Mouse (Mus musculus) erythroblast, embryonic 14.5 days (primary cell): Measurements from ENCODE around the gene Clmp. TPM values are rescaled to one million over a fixed set of nuclear protein-coding genes. Genes with fewer than 3 reads are reported as not detected.

Experiments
- H3K27me3 ChIP-seq: 2 replicates; pipeline ENCODE4 v1.6.1; 2012; ENCODE audit warnings: inconsistent platforms; ENCODE audit not compliant: control insufficient read depth
- H3K36me3 ChIP-seq: 2 replicates; pipeline ENCODE4 v1.6.1; 2012; ENCODE audit warnings: mild to moderate bottlenecking, inconsistent platforms; ENCODE audit not compliant: control insufficient read depth
- H3K4me1 ChIP-seq: 2 replicates; pipeline ENCODE4 v1.6.1; 2012; ENCODE audit warnings: inconsistent platforms; ENCODE audit not compliant: control insufficient read depth
- H3K4me3 ChIP-seq: replicated peaks from 2 replicates; pipeline ENCODE3; 2012; ENCODE audit warnings: moderate library complexity, mild to moderate bottlenecking, inconsistent platforms
- H3K9me3 ChIP-seq: 2 replicates; pipeline ENCODE4 v1.6.1; 2012; ENCODE audit warnings: low read length, inconsistent platforms, mixed read lengths; ENCODE audit not compliant: control insufficient read depth
- GATA1 ChIP-seq: IDR thresholded peaks from 2 replicates; pipeline ENCODE4 v1.6.1; 2012; ENCODE audit warnings: low read length, inconsistent platforms, mixed read lengths
- TAL1 ChIP-seq: IDR thresholded peaks from 3 replicates; pipeline ENCODE4 v1.6.1; 2012; ENCODE audit warnings: low read length, inconsistent platforms, mixed read lengths
- polyA plus RNA-seq: library from polyadenylated mRNA; stranded (reverse); fragments of >175 nt; gene quantifications from 2 replicates; pipeline ENCODE4 v1.2.3, GENCODE M21; 2012

The Clmp gene
- polyA plus RNA-seq, 1 experiment: not detected

DNA sequence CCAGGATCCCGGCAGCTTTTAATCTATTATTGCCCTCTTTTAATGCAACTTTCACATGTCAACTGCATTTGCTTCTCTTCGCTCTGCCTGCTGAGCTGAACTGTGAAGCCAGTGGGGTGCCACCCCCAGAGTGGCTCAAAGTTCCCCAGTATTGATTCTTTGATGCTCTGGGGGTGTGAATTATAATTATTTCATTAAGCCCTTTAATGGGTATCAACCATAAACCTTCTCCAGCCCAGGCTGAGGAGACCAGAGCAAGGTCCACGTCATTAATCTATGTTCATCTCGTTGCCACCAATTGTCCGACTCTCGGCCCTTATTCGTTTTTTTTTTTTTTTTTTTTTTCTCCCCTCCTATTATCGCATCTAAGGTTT is 123.1 kb downstream of the Clmp start:
- no peaks in the 10 kb centered on the region for H3K27me3 ChIP-seq
- peaks cover 33% of the 10 kb centered on the region for H3K36me3 ChIP-seq
- H3K4me3 ChIP-seq: no peak overlapping the region
- TF ChIP-seq GATA1: no peak
- no peak for TF ChIP-seq TAL1
- H3K9me3 ChIP-seq: no peaks in the 10 kb centered on the region
- H3K4me1 ChIP-seq: peaks cover 5% of the 10 kb centered on the region

DNA sequence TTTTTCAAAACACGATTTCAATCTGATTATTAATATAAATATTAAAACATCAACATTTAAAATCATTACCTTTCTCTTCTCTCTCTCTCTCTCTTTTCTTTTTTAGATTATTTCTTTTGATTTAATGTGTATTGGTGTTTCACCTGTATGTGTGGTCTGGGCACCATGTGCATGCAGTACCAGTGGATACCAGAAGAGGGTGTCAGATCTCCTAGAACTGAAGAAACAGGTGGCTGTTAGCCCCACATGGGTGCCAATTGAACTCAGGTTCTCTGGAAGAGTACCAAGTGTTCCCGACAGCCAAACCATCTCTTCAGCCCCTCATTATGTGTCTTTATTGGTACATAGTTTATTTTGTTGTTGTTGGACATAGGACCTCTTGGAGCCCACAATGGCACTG is 126.1 kb downstream of the Clmp start:
- no peaks in the 10 kb centered on the region for H3K27me3 ChIP-seq
- H3K9me3 ChIP-seq: no peaks in the 10 kb centered on the region
- peaks cover under 1% of the 10 kb centered on the region; the same call in 1 of the 2 replicates for H3K4me1 ChIP-seq
- TF ChIP-seq GATA1 (no peak), TAL1 (no peak)
- H3K4me3 ChIP-seq: no peak overlapping the region
- peaks cover 9% of the 10 kb centered on the region for H3K36me3 ChIP-seq

DNA sequence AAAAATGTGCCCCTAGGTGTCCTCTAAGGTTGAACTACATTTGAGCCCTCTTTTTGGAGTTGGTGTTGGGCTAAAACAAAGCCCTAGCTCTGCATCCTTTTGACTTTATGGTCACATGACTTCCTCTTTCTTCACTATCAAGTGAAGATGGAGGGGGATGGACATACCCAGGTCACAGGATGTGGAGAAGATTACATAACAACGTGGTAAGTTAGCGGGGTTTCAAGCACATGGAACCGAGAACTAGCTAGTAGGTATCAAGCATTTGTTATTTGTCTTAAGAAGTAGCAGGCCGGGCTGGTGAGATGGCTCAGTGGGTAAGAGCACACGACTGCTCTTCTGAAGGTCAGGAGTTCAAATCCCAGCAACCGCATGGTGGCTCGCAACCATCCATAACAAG is 128.3 kb downstream of the Clmp start:
- TF ChIP-seq TAL1: no peak
- TF ChIP-seq GATA1: no peak
- Histone ChIP-seq H3K4me1 (no peaks in the 10 kb centered on the region), H3K27me3 (no peaks in the 10 kb centered on the region), H3K9me3 (no peaks in the 10 kb centered on the region), H3K4me3 (no peak overlapping the region), H3K36me3 (no peaks in the 10 kb centered on the region)

DNA sequence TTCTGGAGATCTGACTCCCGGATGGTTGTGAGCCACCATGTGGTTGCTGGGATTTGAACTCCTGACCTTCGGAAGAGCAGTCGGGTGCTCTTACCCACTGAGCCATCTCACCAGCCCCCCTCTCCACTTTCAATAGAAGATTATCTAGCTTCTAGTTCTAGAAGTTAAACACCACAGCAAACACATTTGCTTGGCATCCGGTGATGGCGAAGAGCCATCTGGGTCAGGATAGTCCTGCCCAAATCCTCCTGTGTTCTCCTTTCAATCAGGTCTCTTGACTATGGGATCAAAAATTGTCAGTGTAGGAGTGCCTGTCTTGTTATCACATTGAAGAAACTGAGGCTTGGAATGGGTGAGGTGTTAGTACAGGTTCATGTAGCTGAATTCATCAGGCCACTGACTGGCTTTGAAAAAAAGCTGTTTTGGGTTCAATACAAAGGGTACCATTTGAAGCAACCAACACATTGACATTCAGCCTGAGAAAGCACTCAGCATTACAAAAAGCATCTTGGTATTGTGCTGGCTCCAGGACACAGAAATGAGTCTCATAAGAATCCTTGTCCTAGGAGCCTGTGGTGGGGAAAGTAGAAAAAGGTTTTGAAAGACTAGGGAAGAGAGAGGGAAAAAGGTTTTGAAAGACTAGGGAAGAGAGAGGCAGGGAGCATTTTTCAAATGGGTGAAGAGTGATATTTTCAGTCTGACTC is 131.7 kb downstream of the Clmp start:
- Histone ChIP-seq H3K4me3 (no peak overlapping the region), H3K4me1 (no peaks in the 10 kb centered on the region), H3K27me3 (peaks cover 9% of the 10 kb centered on the region), H3K36me3 (no peaks in the 10 kb centered on the region), H3K9me3 (no peaks in the 10 kb centered on the region)
- no peak for TF ChIP-seq TAL1
- TF ChIP-seq GATA1: no peak

DNA sequence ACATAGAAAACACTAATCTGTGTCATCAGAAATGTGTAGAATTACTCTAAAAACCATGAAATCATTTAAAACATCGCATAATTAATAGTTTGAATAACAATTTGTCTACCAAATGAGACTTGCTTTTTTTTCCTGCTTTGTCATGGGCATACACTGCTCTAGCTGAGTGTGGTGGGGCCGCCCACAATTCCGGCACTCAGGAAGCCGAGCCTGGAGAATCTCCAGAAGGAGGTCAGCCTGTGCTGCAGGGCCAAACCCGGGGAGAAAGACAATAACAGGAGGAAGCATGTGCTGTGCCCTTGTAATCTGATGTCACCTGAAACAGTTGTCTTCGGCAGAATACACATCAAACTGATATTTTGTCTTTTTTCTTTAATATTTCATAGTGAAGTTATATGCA is 139.8 kb downstream of the Clmp start:
- no peak for TF ChIP-seq TAL1
- no peak for TF ChIP-seq GATA1
- peaks cover 9% of the 10 kb centered on the region for H3K27me3 ChIP-seq

DNA sequence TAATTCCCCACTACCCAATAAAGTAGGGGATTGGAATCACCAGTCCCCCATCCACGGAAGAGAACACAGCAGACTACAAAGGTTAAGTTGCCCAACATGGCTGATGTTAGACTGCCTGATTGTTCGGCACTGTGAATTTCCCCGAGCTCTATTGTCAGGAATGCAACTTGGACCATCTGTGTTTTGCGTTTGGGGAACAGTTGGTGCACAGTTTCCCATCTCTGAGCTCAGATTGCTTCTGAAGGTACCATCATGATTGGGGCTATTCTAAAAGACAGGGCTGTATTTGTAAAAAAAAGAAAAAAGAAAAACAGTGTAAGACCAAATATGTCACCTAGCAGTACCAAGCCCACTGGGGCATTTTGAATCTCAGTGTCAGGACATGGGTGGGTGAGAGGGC is 141.6 kb downstream of the Clmp start:
- no peak overlapping the region for H3K4me3 ChIP-seq
- no peaks in the 10 kb centered on the region for H3K27me3 ChIP-seq
- no peaks in the 10 kb centered on the region for H3K4me1 ChIP-seq
- H3K9me3 ChIP-seq: no peaks in the 10 kb centered on the region
- TF ChIP-seq TAL1: no peak
- no peak for TF ChIP-seq GATA1
- H3K36me3 ChIP-seq: no peaks in the 10 kb centered on the region

More for the DNA sequence above, 139.8 kb downstream of the Clmp start:
- Histone ChIP-seq H3K4me1 (no peaks in the 10 kb centered on the region), H3K9me3 (no peaks in the 10 kb centered on the region), H3K36me3 (no peaks in the 10 kb centered on the region), H3K4me3 (no peak overlapping the region)

DNA sequence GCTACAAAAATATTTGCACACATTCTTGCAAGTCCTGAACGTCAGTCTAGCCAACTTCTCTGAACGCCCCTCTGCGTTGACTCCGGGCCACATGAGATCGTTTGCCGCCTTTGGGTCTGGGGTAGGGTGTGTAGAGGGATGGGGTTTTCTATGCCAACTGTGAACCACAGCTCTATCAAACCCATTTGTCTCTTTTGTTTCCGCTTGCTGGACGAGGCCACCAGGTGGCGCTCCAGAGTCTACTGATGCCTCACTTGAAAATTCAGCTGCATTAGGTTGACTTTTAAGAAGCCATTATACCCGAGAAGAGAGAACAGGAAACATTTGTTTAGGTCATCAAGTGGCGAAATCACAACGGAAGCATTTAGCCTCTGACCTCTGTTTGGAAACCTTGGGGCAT is 148.8 kb downstream of the Clmp start:
- Histone ChIP-seq H3K4me1 (no peaks in the 10 kb centered on the region), H3K9me3 (no peaks in the 10 kb centered on the region), H3K27me3 (no peaks in the 10 kb centered on the region), H3K36me3 (no peaks in the 10 kb centered on the region), H3K4me3 (no peak overlapping the region)
- no peak for TF ChIP-seq GATA1
- TF ChIP-seq TAL1: no peak

Other genes with a start within 250 kb of the Clmp start
- 0.02 and 0.06 TPM in 2 replicates for gene Gramd1b, start 154.6 kb upstream of the Clmp start, polyA plus RNA-seq
- not detected in 2 replicates for gene Gm21915, start 15.3 kb upstream of the Clmp start, polyA plus RNA-seq
- gene Hspa8, start 115.0 kb downstream of the Clmp start, polyA plus RNA-seq: 64.3 and 66.6 TPM in 2 replicates
- not detected in 2 replicates for gene Bsx, start 188.2 kb downstream of the Clmp start, polyA plus RNA-seq